Mouse (Mus musculus) natural killer cell, adult 2 months (primary cell): ENCODE results near the gene Celsr3.

Experiments
- DNase-seq, 2 experiments: peaks; one replicate each; pipeline ENCODE4 v3.0.0; 2022; ENCODE audit warnings: low spot score in 2 of 2

Gene Celsr3

GRCm38 (mm10) chr9:108806831-108807230, 19.3 kb upstream of the Celsr3 start:
- no peak for DNase-seq

GRCm38 (mm10) chr9:108807674-108808073, 18.4 kb upstream of the Celsr3 start:
- no peak for DNase-seq

GRCm38 (mm10) chr9:108808163-108808665, 17.9 kb upstream of the Celsr3 start, which contains the start of gene Nckipsd:
TSS of gene Nckipsd (plus strand) at chr9:108808368.
- peak; percentile 91 to 94 for DNase-seq

- no peak for DNase-seq
Measured at GRCm38 (mm10) chr9:108809188-108809587, 16.9 kb upstream of the Celsr3 start.

GRCm38 (mm10) chr9:108809723-108810122, 16.4 kb upstream of the Celsr3 start:
- DNase-seq, result no peak

- DNase-seq, result no peak
Measured at GRCm38 (mm10) chr9:108810516-108810915, 15.6 kb upstream of the Celsr3 start.

GRCm38 (mm10) chr9:108815557-108815956, 10.6 kb upstream of the Celsr3 start:
- no peak for DNase-seq

- peak in 1 of 2 experiments; percentile 43 for DNase-seq
Measured at GRCm38 (mm10) chr9:108819495-108819894, 6.6 kb upstream of the Celsr3 start.

- DNase-seq, result no peak
Measured at GRCm38 (mm10) chr9:108820077-108820476, 6.0 kb upstream of the Celsr3 start.

GRCm38 (mm10) chr9:108824144-108824685, 1.9 kb upstream of the Celsr3 start:
- no peak for DNase-seq

GRCm38 (mm10) chr9:108824755-108825413, 1.2 kb upstream of the Celsr3 start:
- DNase-seq, result no peak

- DNase-seq, result peak; percentile 61 to 75
Measured at GRCm38 (mm10) chr9:108826700-108827340, 700 bp downstream of the Celsr3 start.

- no peak for DNase-seq
Measured at GRCm38 (mm10) chr9:108827454-108827853, 1.3 kb downstream of the Celsr3 start.

GRCm38 (mm10) chr9:108827906-108828305, 1.8 kb downstream of the Celsr3 start:
- DNase-seq, result no peak

GRCm38 (mm10) chr9:108831637-108832036, 5.5 kb downstream of the Celsr3 start:
- DNase-seq, result peak; percentile 45 to 54

GRCm38 (mm10) chr9:108832390-108833108, 6.4 kb downstream of the Celsr3 start:
- DNase-seq, result peak; percentile 87 to 88

- DNase-seq, result no peak
Measured at GRCm38 (mm10) chr9:108842989-108843388, 16.9 kb downstream of the Celsr3 start.

GRCm38 (mm10) chr9:108845390-108845789, 19.3 kb downstream of the Celsr3 start:
- no peak for DNase-seq

- no peak for DNase-seq
Measured at GRCm38 (mm10) chr9:108847374-108847773, 21.3 kb downstream of the Celsr3 start.

GRCm38 (mm10) chr9:108848419-108848818, 22.3 kb downstream of the Celsr3 start:
- DNase-seq, result no peak

GRCm38 (mm10) chr9:108852976-108853375, 26.9 kb downstream of the Celsr3 start, which contains the start of gene Slc26a6:
TSS of gene Slc26a6 (plus strand) at chr9:108853283.
- no peak for DNase-seq

- peak; percentile 92 to 93 for DNase-seq
Measured at GRCm38 (mm10) chr9:108853635-108854240, 27.6 kb downstream of the Celsr3 start.
